Mouse (Mus musculus): ENCODE data around the gene Trir. TPM values are rescaled to one million over a fixed set of nuclear protein-coding genes. Genes with fewer than 3 reads are reported as not detected.

Gene Trir
- polyA plus RNA-seq, 1 experiment from 2014 or later, result 63.4 TPM

- peaks cover 52% of the 10 kb centered on the region for H3K4me1 ChIP-seq (replicated peaks)
- no peaks in the 10 kb centered on the region for H3K9me3 ChIP-seq (replicated peaks)
- peak; percentile 79 for ATAC-seq (ENCODE audit: insufficient read depth)
- H3K27ac ChIP-seq (replicated peaks), result peak within 1 kb of the TSS; percentile 94
- peak within 1 kb of the TSS; percentile 86 for H3K4me3 ChIP-seq (replicated peaks)
- 2% methylated on average over 30 of the region's 30 CpGs for WGBS (ENCODE audit: insufficient replicate concordance)
- peak within 1 kb of the TSS; percentile 91 for H3K4me2 ChIP-seq
- H3K9ac ChIP-seq, result peak within 1 kb of the TSS; percentile 75
- peaks cover 58% of the 10 kb centered on the region for H3K36me3 ChIP-seq (replicated peaks)
- no peaks in the 10 kb centered on the region for H3K27me3 ChIP-seq
Measured at GRCm38 (mm10) chr8:85025098-85025932, 1.3 kb upstream of the Trir start, which contains the start of gene Asna1. TSS of gene Asna1 (minus strand) at chr8:85025281.

GRCm38 (mm10) chr8:85027516-85027855, 863 bp downstream of the Trir start:
- peaks cover 57% of the 10 kb centered on the region for H3K4me1 ChIP-seq (replicated peaks)
- under 1% methylated on average over 13 of the region's 13 CpGs for WGBS (ENCODE audit: insufficient replicate concordance)

GRCm38 (mm10) chr8:85027922-85028321, 1.3 kb downstream of the Trir start:
- no peaks in the 10 kb centered on the region for H3K27me3 ChIP-seq
- 17% methylated on average over 2 of the region's 2 CpGs for WGBS (ENCODE audit: insufficient replicate concordance)
- peak overlapping the region; percentile 94 for H3K27ac ChIP-seq (replicated peaks)
- peaks cover 58% of the 10 kb centered on the region for H3K36me3 ChIP-seq (replicated peaks)
- H3K9ac ChIP-seq, result peak overlapping the region; percentile 98
- no peaks in the 10 kb centered on the region for H3K9me3 ChIP-seq (replicated peaks)
- peaks cover 60% of the 10 kb centered on the region for H3K4me1 ChIP-seq (replicated peaks)
- peak overlapping the region; percentile 86 for H3K4me3 ChIP-seq (replicated peaks)
- no peak for ATAC-seq (ENCODE audit: insufficient read depth)
- peak overlapping the region; percentile 91 for H3K4me2 ChIP-seq

More at GRCm38 (mm10) chr8:85027516-85027855, 863 bp downstream of the Trir start:
- no peaks in the 10 kb centered on the region for H3K27me3 ChIP-seq
- H3K27ac ChIP-seq (replicated peaks), result peak overlapping the region; percentile 94
- peaks cover 58% of the 10 kb centered on the region for H3K36me3 ChIP-seq (replicated peaks)
- H3K9me3 ChIP-seq (replicated peaks), result no peaks in the 10 kb centered on the region
- H3K4me2 ChIP-seq, result peak overlapping the region; percentile 91
- peak overlapping the region; percentile 86 for H3K4me3 ChIP-seq (replicated peaks)
- ATAC-seq (ENCODE audit: insufficient read depth), result no peak
- H3K9ac ChIP-seq, result peak overlapping the region; percentile 98

- no peak for ATAC-seq (ENCODE audit: insufficient read depth)
- Histone ChIP-seq H3K4me2 (peak overlapping the region; percentile 91), H3K36me3 (replicated peaks) (peaks cover 59% of the 10 kb centered on the region), H3K4me1 (replicated peaks) (peaks cover 63% of the 10 kb centered on the region), H3K4me3 (replicated peaks) (peak overlapping the region; percentile 86), H3K27me3 (no peaks in the 10 kb centered on the region), H3K9ac (peak overlapping the region; percentile 98; the same call in 1 of the 2 replicates), H3K9me3 (replicated peaks) (no peaks in the 10 kb centered on the region), H3K27ac (replicated peaks) (no peak overlapping the region)
- 75% methylated on average over 14 of the region's 14 CpGs for WGBS (ENCODE audit: insufficient replicate concordance)
Measured at GRCm38 (mm10) chr8:85029271-85029670, 2.6 kb downstream of the Trir start.

- H3K9me3 ChIP-seq (replicated peaks), result no peaks in the 10 kb centered on the region
- H3K4me2 ChIP-seq, result no peak overlapping the region
- H3K27ac ChIP-seq (replicated peaks), result no peak overlapping the region
- H3K4me1 ChIP-seq (replicated peaks), result peaks cover 66% of the 10 kb centered on the region
- no peaks in the 10 kb centered on the region for H3K27me3 ChIP-seq
- 67% methylated on average over 4 of the region's 4 CpGs for WGBS (ENCODE audit: insufficient replicate concordance)
- peaks cover 60% of the 10 kb centered on the region for H3K36me3 ChIP-seq (replicated peaks)
- ATAC-seq (ENCODE audit: insufficient read depth), result no peak
- no peak overlapping the region for H3K4me3 ChIP-seq (replicated peaks)
- H3K9ac ChIP-seq, result no peak overlapping the region
Measured at GRCm38 (mm10) chr8:85032622-85033311, 6.1 kb downstream of the Trir start.

GRCm38 (mm10) chr8:85033867-85034266, 7.2 kb downstream of the Trir start:
- no peak for ATAC-seq (ENCODE audit: insufficient read depth)
- Histone ChIP-seq H3K4me3 (replicated peaks) (no peak overlapping the region), H3K9ac (no peak overlapping the region), H3K4me1 (replicated peaks) (peaks cover 66% of the 10 kb centered on the region), H3K9me3 (replicated peaks) (no peaks in the 10 kb centered on the region), H3K27ac (replicated peaks) (0 out of 2 replicates have a peak overlapping the region, but pooled peaks have one; percentile 24), H3K36me3 (replicated peaks) (peaks cover 58% of the 10 kb centered on the region), H3K4me2 (peak overlapping the region; percentile 93), H3K27me3 (no peaks in the 10 kb centered on the region)
- WGBS (ENCODE audit: insufficient replicate concordance), result 50% methylated on average over 1 of the region's 1 CpGs

GRCm38 (mm10) chr8:85034764-85035163, 8.1 kb downstream of the Trir start:
- Histone ChIP-seq H3K4me3 (replicated peaks) (peak overlapping the region; percentile 85), H3K4me1 (replicated peaks) (peaks cover 65% of the 10 kb centered on the region), H3K36me3 (replicated peaks) (peaks cover 51% of the 10 kb centered on the region), H3K9ac (peak overlapping the region; percentile 75; the same call in 1 of the 2 replicates), H3K9me3 (replicated peaks) (no peaks in the 10 kb centered on the region), H3K27ac (replicated peaks) (peak overlapping the region; percentile 87), H3K27me3 (no peaks in the 10 kb centered on the region), H3K4me2 (peak overlapping the region; percentile 93)
- no peak for ATAC-seq (ENCODE audit: insufficient read depth)
- 2% methylated on average over 12 of the region's 13 CpGs for WGBS (ENCODE audit: insufficient replicate concordance)

- no peak for ATAC-seq (ENCODE audit: insufficient read depth)
- Histone ChIP-seq H3K36me3 (replicated peaks) (peaks cover 51% of the 10 kb centered on the region), H3K9me3 (replicated peaks) (no peaks in the 10 kb centered on the region), H3K4me1 (replicated peaks) (peaks cover 64% of the 10 kb centered on the region), H3K27me3 (no peaks in the 10 kb centered on the region), H3K4me2 (peak overlapping the region; percentile 93), H3K4me3 (replicated peaks) (peak overlapping the region; percentile 85), H3K9ac (peak overlapping the region; percentile 75), H3K27ac (replicated peaks) (peak overlapping the region; percentile 87)
- 2% methylated on average over 12 of the region's 12 CpGs for WGBS (ENCODE audit: insufficient replicate concordance)
Measured at GRCm38 (mm10) chr8:85035165-85035727, 8.6 kb downstream of the Trir start.

- peak overlapping the region; percentile 93 for H3K4me2 ChIP-seq
- no peaks in the 10 kb centered on the region for H3K27me3 ChIP-seq
- peak overlapping the region; percentile 75 for H3K9ac ChIP-seq
- peak; percentile 9; the same call in 1 of the 2 replicates for ATAC-seq (ENCODE audit: insufficient read depth)
- peaks cover 51% of the 10 kb centered on the region for H3K36me3 ChIP-seq (replicated peaks)
- peak overlapping the region; percentile 87 for H3K27ac ChIP-seq (replicated peaks)
- no peaks in the 10 kb centered on the region for H3K9me3 ChIP-seq (replicated peaks)
- H3K4me3 ChIP-seq (replicated peaks), result peak overlapping the region; percentile 85
- whole genome bisulfite sequencing (ENCODE audit: insufficient replicate concordance), result under 1% methylated on average over 15 of the region's 15 CpGs
- peaks cover 68% of the 10 kb centered on the region for H3K4me1 ChIP-seq (replicated peaks)
Measured at GRCm38 (mm10) chr8:85035728-85036310, 9.2 kb downstream of the Trir start.

GRCm38 (mm10) chr8:85036381-85036717, 9.7 kb downstream of the Trir start:
- Histone ChIP-seq H3K36me3 (replicated peaks) (peaks cover 51% of the 10 kb centered on the region), H3K4me2 (peak overlapping the region; percentile 93), H3K27me3 (no peaks in the 10 kb centered on the region), H3K4me1 (replicated peaks) (peaks cover 73% of the 10 kb centered on the region), H3K27ac (replicated peaks) (peak overlapping the region; percentile 87), H3K4me3 (replicated peaks) (peak overlapping the region; percentile 85), H3K9me3 (replicated peaks) (no peaks in the 10 kb centered on the region), H3K9ac (peak overlapping the region; percentile 75)
- ATAC-seq (ENCODE audit: insufficient read depth), result peak; percentile 27
- WGBS (ENCODE audit: insufficient replicate concordance), result under 1% methylated on average over 9 of the region's 9 CpGs
